In the genomic region with DNA sequence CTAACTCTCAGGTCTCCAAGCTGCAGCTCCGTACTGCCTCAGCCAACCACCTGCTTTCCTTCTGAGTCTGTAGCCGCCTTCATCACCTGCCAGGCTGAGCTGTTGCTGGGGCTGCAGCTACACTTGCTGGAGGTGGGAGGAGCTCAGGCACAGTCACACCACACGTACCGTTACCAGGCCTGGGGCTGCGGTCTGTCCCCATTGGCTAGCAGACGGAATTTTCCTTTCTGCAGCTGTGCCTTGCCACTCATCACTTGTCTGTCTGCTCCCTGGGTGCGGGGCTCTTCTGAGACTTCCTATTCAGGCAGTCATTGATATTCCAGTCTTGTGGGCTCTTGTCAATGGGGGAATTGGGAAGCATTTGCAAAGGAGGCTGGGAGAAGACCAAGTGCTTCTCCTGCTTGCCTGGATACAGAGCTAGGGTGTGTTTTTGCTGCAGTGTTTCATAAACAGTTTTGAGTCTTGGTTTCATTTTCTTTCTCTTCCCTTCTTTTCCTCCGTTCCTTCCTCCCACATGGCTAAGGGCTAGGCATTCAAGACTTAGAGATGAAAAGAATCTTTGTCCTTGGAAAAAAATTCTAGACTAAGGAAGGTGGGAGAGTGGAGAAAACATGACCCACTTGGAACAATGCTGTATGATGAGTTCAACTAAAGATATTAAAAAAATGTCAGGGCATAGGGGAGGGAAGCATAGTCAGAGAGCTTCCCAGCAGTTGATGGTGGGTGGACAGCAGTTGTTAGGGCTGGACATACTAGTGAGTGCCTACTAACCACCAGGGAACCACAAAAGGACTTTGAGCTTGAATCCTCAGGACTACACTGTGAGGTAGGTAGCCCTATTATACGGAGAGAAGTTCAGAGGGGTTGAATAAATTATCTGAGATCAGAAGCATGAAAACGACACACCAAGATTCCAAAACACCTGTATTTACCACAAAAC, we compare ENCODE assay signal across 7 mouse cellular contexts. TPM values are rescaled to one million over a fixed set of nuclear protein-coding genes. Genes with fewer than 3 reads are reported as not detected.
DNase-seq lines count a peak whose midpoint lies in the region; ATAC-seq and TF ChIP-seq lines count a peak whose summit lies in the region.

No protein-coding gene starts in this region.

- H3K4me3 ChIP-seq in G1E (ENCODE audit: low read depth, low read length) = peak overlapping the region; percentile 53
- H3K4me3 ChIP-seq in embryonic fibroblast, embryonic 13.5 days (ENCODE audit: insufficient read depth, low read length) = peak overlapping the region; percentile 26; the same call in 1 of the 2 replicates
- no peak overlapping the region for H3K4me3 ChIP-seq in midbrain, embryonic 12.5 days

- H3K9me3 ChIP-seq in G1E (replicated peaks) = no peaks in the 10 kb centered on the region
- no peaks in the 10 kb centered on the region for H3K9me3 ChIP-seq in midbrain, embryonic 12.5 days

- no peaks in the 10 kb centered on the region for H3K36me3 ChIP-seq in G1E (replicated peaks)
- no peaks in the 10 kb centered on the region for H3K36me3 ChIP-seq in midbrain, embryonic 12.5 days

- H3K27ac ChIP-seq in embryonic fibroblast, embryonic 13.5 days (ENCODE audit: insufficient read depth, low read length) = no peak overlapping the region
- peak overlapping the region; percentile 84 for H3K27ac ChIP-seq in midbrain, embryonic 12.5 days (replicated peaks)

- H3K27me3 ChIP-seq in G1E (ENCODE audit: insufficient read depth, low read length) = peaks cover 2% of the 10 kb centered on the region; the same call in 1 of the 2 replicates
- H3K27me3 ChIP-seq in midbrain, embryonic 12.5 days = no peaks in the 10 kb centered on the region

- TF ChIP-seq POLR2A in embryonic fibroblast, embryonic 13.5 days (IDR thresholded peaks at IDR 0.05; ENCODE audit: low read depth, low read length) = no peak

- peak; percentile 91 for ATAC-seq in G1E (ENCODE audit: extremely low read depth, insufficient number of reproducible peaks, low FRiP score, poor library complexity, severe bottlenecking)
- peak; percentile 96 for ATAC-seq in midbrain, embryonic 12.5 days (ENCODE audit: low FRiP score, low read depth)

- intact Hi-C loops in left cerebral cortex, postnatal 25 days (cut with DNase I) = loop anchor here (2.0 to 5.0 kb wide), 3 partner anchors 39 to 59 kb away; no protein-coding TSS in a partner anchor

- no peak for TF ChIP-seq CTCF in G1E (IDR thresholded peaks at IDR 0.05; ENCODE audit: low read depth, low read length)
- no peak for TF ChIP-seq CTCF in embryonic fibroblast, embryonic 13.5 days (IDR thresholded peaks at IDR 0.05; ENCODE audit: borderline replicate concordance, insufficient read depth, low read length)

- peak; percentile 27 for DNase-seq in G1E (ENCODE audit: low spot score)
- DNase-seq in adrenal gland, postnatal 14 days = peak; percentile 42
- peak; percentile 15 for DNase-seq in heart, postnatal 4 days
- peak; percentile 66 to 90 for DNase-seq in left cerebral cortex, postnatal 25 days (ENCODE audit: low spot score in 2 of 2)
- peak; percentile 77 to 83 for DNase-seq in thymus, postnatal 10 days (ENCODE audit: low spot score in 2 of 2)

- peak overlapping the region; percentile 15; the same call in 1 of the 2 replicates for H3K9ac ChIP-seq in midbrain, embryonic 12.5 days (replicated peaks)

- WGBS in midbrain, embryonic 12.5 days = 12% methylated on average over 10 of the region's 10 CpGs

- H3K4me1 ChIP-seq in G1E (ENCODE audit: insufficient read depth, low read depth, low read length) = peaks cover 4% of the 10 kb centered on the region; the same call in 1 of the 2 replicates
- no peaks in the 10 kb centered on the region for H3K4me1 ChIP-seq in embryonic fibroblast, embryonic 13.5 days (ENCODE audit: control insufficient read depth, insufficient read depth, low read length)
- H3K4me1 ChIP-seq in midbrain, embryonic 12.5 days = peaks cover 42% of the 10 kb centered on the region

- H3K4me2 ChIP-seq in midbrain, embryonic 12.5 days (replicated peaks) = peak overlapping the region; percentile 28

RNA-seq across cellular contexts. Expression of a gene that starts 11.2 kb away (rescaled TPM):
- total RNA-seq in G1E (2014; fragmentation: Nextera tagmentation) = not detected in 2 replicates
- 0.12 and 0.16 TPM in 2 replicates for total RNA-seq in G1E (2017)
- not detected in 2 replicates for polyA plus RNA-seq in G1E (2012)
- 18.9 and 32.4 TPM in 2 replicates for total RNA-seq in adrenal gland, postnatal 14 days (2021)
- 0.17 TPM in 1 of 2 replicates, not detected in the other for polyA plus RNA-seq in embryonic fibroblast, embryonic 13.5 days (2011; ENCODE audit: insufficient read length, low read depth, missing spikeins)
- 1 to 10 TPM; 3.2 to 4.0 TPM for total RNA-seq in heart, postnatal 4 days (2021)
- 100 to 1,000 TPM; 471 to 488 TPM for total RNA-seq in left cerebral cortex, postnatal 25 days (2021)
- 6.6 and 7.4 TPM in 2 replicates for polyA plus RNA-seq in midbrain, embryonic 12.5 days (2016; fragmentation: Nextera tagmentation; extraction: Ambion mirVana)

Comparison
In these comparisons a context has a peak if more than half of its experiments do, and no peak if none do; other contexts are left out.
1. DNase-seq: peak in every context shown above with its lines; median percentile 80 in thymus, postnatal 10 days; 78 in left cerebral cortex, postnatal 25 days; 42 in adrenal gland, postnatal 14 days; 27 in G1E; 15 in heart, postnatal 4 days.
2. RNA of a gene that starts 11.2 kb away (total RNA-seq): 471 to 488 TPM in left cerebral cortex, postnatal 25 days; 18.9 to 32.4 TPM in adrenal gland, postnatal 14 days, 3.2 to 4.0 TPM in heart, postnatal 4 days and 0.12 to 0.16 TPM in G1E; every median in the first group is over 10 times any median in the second.